Mouse (Mus musculus) G1E (cell line): ENCODE measurements at regions not wholly inside any gene's neighbourhood (a gene's known extent, or its start where the extent isn't known, plus 50 kb on each side); places are given as distances from the start of the nearest gene placed in this dataset.

Experiments
- CTCF ChIP-seq: IDR thresholded peaks from 2 replicates; pipeline ENCODE4 v1.5.1; 2012; ENCODE audit warnings: low read depth, low read length, inconsistent platforms, mixed read lengths
- GATA1 ChIP-seq: IDR thresholded peaks from 2 replicates; pipeline ENCODE4 v1.6.1; 2012; ENCODE audit warnings: borderline replicate concordance, low read length, inconsistent platforms, mixed read lengths

- TF ChIP-seq CTCF (no peak), GATA1 (no peak)
Observed at GRCm38 (mm10) chr7:124868621-124869020, 575.9 kb upstream of the Kdm8 start.
